Mouse (Mus musculus): ENCODE data around the gene Prss32. TPM values are rescaled to one million over a fixed set of nuclear protein-coding genes. Genes with fewer than 3 reads are reported as not detected.

Gene Prss32
- 2.9 and 4.0 TPM in 2 replicates for polyA plus RNA-seq (2015; fragmentation: Nextera tagmentation; extraction: Ambion mirVana)

DNA sequence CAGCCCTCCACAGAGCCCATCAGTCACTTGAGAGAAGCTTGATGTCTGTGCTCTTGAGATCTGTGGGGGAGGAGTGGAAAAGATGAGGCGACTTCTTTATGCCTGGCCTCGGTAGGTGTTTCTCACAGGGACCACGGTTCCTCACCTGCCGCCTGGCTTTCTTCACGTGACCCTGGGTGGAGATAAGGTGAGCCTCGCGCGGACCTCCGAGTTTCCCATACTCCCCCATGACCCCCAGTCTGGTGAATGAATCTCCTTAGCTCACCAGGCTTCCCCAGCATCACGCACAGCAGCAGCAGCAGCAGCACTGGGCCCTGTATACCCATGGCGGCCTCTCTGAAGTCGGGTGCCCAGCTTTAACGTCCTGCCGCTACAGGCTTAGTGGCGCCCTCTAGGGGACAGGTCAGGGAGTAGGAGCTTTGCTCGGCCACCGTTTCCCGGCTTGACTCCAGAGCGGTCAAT is at the start of gene Prss32, which contains the start of gene Prss41:
Gene Prss32, plus strand, starts transcription at position 44 of the 462 bp plus-strand sequence.
Gene Prss41, minus strand, starts transcription at position 361 of the 462 bp plus-strand sequence.
- peak within 1 kb of the TSS; percentile 36 for H3K4me2 ChIP-seq
- peak within 1 kb of the TSS; percentile 13; the same call in 1 of the 2 replicates for H3K4me3 ChIP-seq (replicated peaks)

DNA sequence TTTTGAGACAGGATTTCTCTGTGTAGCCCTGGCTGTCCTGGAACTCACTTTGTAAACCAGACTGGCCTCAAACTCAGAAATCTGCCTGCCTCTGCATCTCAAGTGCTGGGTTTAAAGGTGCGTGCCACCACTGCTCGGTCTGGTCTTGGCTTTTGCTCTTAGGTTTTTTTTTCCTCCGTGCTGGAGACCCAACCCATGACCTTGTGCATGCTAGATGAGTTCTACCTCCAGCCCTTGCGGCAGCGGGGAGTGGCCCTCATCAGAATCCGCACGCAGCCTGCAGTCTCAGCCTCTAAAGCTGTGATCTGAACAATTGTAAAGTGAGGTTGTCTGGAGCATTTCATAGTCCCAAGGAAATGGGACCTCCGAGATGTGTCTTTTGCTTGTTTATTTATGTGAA is 48.3 kb upstream of the Prss32 start:
- 89% methylated on average over 8 of the region's 8 CpGs for WGBS

More for the DNA sequence above, at the start of gene Prss32, which contains the start of gene Prss41:
- Histone ChIP-seq H3K9ac (no peak within 1 kb of the TSS), H3K4me1 (no peaks in the 10 kb centered on the region), H3K9me3 (no peaks in the 10 kb centered on the region), H3K27ac (no peak within 1 kb of the TSS), H3K36me3 (no peaks in the 10 kb centered on the region), H3K27me3 (replicated peaks) (no peaks in the 10 kb centered on the region)
- 13% methylated on average over 19 of the region's 19 CpGs for WGBS
- peak; percentile 35 for ATAC-seq (ENCODE audit: insufficient read depth, low FRiP score, low read depth)

DNA sequence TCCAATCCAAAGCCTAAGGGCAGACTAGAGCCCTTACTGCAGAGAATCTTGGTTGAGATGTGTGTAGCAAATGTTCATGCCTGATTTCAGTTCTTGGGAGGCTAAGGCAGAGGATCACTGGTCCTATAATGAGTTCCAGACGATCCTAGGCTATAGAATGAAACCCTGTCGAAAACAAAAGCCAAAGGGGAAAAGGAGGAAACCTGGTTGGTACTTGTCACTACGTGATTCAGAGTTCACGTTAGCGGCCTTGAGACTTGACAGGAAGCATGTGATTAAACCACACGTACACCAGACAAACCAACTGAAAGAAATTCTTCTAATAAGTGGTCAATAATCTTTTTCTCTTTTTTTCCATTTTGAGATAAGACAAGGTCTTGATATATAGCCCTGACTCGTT is 46.3 kb upstream of the Prss32 start:
- WGBS: 70% methylated on average over 7 of the region's 7 CpGs
- no peaks in the 10 kb centered on the region for H3K27me3 ChIP-seq (replicated peaks)
- no peaks in the 10 kb centered on the region for H3K4me1 ChIP-seq
- H3K27ac ChIP-seq: no peak overlapping the region
- H3K9me3 ChIP-seq: no peaks in the 10 kb centered on the region
- no peak overlapping the region for H3K4me3 ChIP-seq (replicated peaks)
- H3K36me3 ChIP-seq: no peaks in the 10 kb centered on the region
- H3K9ac ChIP-seq: no peak overlapping the region
- no peak for ATAC-seq (ENCODE audit: insufficient read depth, low FRiP score, low read depth)
- no peak overlapping the region for H3K4me2 ChIP-seq

More for the DNA sequence above, 48.3 kb upstream of the Prss32 start:
- H3K36me3 ChIP-seq: no peaks in the 10 kb centered on the region
- no peak overlapping the region for H3K4me3 ChIP-seq (replicated peaks)
- no peak for ATAC-seq (ENCODE audit: insufficient read depth, low FRiP score, low read depth)
- no peaks in the 10 kb centered on the region for H3K27me3 ChIP-seq (replicated peaks)
- peaks cover 5% of the 10 kb centered on the region; the same call in 1 of the 2 replicates for H3K4me1 ChIP-seq
- H3K9me3 ChIP-seq: no peaks in the 10 kb centered on the region
- H3K27ac ChIP-seq: no peak overlapping the region
- no peak overlapping the region for H3K4me2 ChIP-seq
- H3K9ac ChIP-seq: no peak overlapping the region

DNA sequence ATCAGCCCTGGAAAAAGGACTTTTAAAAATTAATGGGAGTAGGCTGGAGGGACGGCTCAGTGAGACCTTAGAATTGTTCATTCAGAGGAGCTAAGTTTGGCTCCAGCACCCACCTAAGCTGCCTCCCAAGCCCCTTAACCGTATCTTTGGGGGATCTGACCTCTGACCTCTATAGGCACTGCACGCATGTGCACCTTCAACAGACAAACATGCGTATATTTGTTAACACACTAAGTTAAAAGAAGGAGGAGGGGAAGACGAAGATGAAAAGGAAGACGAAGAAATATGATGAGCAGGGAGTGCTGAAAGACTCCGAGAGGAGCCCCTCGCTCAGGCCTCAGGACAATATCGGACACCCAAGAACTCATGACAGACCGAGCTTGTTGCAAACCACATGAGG is 42.0 kb upstream of the Prss32 start:
- H3K9me3 ChIP-seq: no peaks in the 10 kb centered on the region
- no peaks in the 10 kb centered on the region for H3K36me3 ChIP-seq
- H3K4me2 ChIP-seq: no peak overlapping the region
- H3K9ac ChIP-seq: no peak overlapping the region
- H3K27me3 ChIP-seq (replicated peaks): no peaks in the 10 kb centered on the region
- ATAC-seq (ENCODE audit: insufficient read depth, low FRiP score, low read depth): no peak
- WGBS: 91% methylated on average over 10 of the region's 10 CpGs
- H3K4me1 ChIP-seq: no peaks in the 10 kb centered on the region
- H3K27ac ChIP-seq: no peak overlapping the region
- H3K4me3 ChIP-seq (replicated peaks): no peak overlapping the region

DNA sequence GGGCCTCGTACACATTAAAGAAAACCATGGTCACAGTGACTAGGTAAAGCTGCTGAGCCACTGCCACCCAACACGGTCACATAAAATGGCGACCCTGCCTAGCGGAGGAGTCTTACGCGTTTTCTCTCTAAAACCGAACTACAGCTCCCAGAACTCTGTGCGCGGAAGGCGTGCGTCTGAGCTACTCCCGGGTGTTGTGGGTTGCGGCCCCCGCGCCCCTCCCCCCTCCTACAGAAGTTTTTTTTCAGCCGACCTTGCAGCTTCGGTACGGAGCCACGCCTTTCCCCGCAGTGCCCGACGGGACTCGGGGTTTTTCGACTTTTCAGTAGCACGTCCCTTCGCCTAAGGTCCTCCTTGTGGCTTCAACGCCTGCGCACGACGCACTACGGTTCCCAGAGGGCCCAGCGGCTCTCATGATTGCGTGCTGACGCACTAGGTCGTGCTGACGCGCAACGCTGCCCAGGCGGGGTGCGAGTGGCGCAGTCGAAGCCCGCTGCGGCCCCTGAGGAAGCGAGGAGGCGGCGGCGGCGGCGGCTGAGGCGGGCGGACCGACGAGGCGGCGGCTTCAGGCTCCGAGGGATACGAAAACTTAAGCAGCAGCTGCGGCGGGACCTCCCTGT is 40.8 kb upstream of the Prss32 start:
- ATAC-seq (ENCODE audit: insufficient read depth, low FRiP score, low read depth): peak; percentile 98
- H3K27me3 ChIP-seq (replicated peaks): no peaks in the 10 kb centered on the region
- H3K4me3 ChIP-seq (replicated peaks): peak overlapping the region; percentile 99
- peaks cover 5% of the 10 kb centered on the region for H3K4me1 ChIP-seq
- peak overlapping the region; percentile 95 for H3K9ac ChIP-seq
- WGBS: under 1% methylated on average over 60 of the region's 60 CpGs
- peak overlapping the region; percentile 69 for H3K4me2 ChIP-seq
- H3K36me3 ChIP-seq: peaks cover under 1% of the 10 kb centered on the region; the same call in 1 of the 2 replicates
- no peaks in the 10 kb centered on the region for H3K9me3 ChIP-seq
- H3K27ac ChIP-seq: peak overlapping the region; percentile 97

DNA sequence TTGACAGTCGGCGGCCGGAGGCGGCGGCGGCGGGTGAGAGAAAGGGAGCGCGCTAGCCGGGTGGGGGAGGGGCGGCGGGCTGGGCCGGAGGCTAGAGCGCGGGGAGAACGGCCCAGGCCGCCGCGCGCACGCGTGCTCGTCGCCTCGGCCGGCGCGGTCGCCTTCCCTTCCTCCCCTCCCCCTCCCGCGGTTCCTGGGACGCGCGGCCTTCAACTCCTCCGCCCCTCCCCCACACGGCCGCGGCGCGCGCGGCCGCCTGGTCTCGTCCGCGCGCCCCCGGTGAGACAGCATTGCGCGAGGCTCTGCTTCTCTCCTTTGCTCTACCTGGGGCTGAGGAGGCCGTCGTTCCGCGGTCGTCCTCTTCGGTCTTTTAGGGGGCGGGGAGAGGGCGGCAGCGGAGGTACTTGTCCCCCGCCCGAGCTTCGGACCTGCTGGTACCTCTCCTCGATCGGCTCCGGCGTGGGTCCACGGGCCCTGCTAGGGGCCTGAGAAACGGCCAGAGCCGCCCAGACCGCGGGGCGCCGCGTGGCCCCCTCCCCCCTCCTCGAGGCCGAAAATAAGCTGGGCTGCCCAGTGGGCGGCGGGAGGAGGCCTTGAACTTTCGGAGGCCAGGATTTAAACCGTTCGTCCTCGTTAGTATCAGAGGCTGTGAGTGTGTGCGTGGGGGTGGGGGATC is 40.2 kb upstream of the Prss32 start:
- Histone ChIP-seq H3K36me3 (peaks cover 6% of the 10 kb centered on the region), H3K4me1 (peaks cover 5% of the 10 kb centered on the region), H3K27ac (peak overlapping the region; percentile 97), H3K9ac (peak overlapping the region; percentile 95), H3K4me3 (replicated peaks) (peak overlapping the region; percentile 99), H3K27me3 (replicated peaks) (no peaks in the 10 kb centered on the region), H3K4me2 (peak overlapping the region; percentile 59), H3K9me3 (no peaks in the 10 kb centered on the region)
- under 1% methylated on average over 65 of the region's 83 CpGs for WGBS
- ATAC-seq (ENCODE audit: insufficient read depth, low FRiP score, low read depth): peak; percentile 45

DNA sequence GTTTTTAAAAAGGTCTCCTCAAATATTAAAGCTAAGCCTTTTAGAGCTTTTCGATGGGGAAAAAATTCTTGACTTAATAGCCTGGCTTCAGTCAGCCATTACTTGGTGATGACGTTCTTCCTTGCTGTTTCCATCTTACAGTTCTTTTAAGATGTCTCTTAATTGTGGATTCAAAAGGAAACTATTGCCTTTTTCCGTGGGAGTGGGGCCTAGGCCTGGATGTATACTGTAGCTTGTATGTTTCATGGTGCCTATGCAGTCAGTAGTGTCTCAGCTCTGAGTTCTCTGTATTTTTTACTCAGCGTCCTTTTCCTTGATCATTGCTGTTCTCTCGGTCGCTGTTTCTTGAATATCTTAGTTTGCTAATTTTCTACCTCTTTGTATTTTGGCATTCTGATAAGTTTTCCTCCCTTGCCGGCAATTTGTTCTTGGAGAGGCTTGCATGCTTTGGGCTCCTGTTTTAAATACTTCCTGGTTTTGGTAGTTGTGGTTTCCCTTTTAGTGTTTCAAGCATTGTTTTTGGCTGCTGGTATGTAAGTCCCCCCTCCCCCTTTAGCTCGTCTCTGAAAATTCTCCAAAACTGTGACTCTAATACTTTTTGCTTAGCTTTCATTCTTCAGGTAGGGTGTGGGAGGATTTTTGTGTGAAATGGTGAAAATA is 39.1 kb upstream of the Prss32 start:
- Histone ChIP-seq H3K36me3 (peaks cover 16% of the 10 kb centered on the region), H3K4me2 (peak overlapping the region; percentile 59), H3K4me3 (replicated peaks) (peak overlapping the region; percentile 99), H3K27ac (no peak overlapping the region), H3K4me1 (peaks cover 5% of the 10 kb centered on the region), H3K9me3 (no peaks in the 10 kb centered on the region), H3K9ac (peak overlapping the region; percentile 95; the same call in 1 of the 2 replicates), H3K27me3 (replicated peaks) (no peaks in the 10 kb centered on the region)
- 1% methylated on average over 8 of the region's 8 CpGs for WGBS
- ATAC-seq (ENCODE audit: insufficient read depth, low FRiP score, low read depth): no peak

DNA sequence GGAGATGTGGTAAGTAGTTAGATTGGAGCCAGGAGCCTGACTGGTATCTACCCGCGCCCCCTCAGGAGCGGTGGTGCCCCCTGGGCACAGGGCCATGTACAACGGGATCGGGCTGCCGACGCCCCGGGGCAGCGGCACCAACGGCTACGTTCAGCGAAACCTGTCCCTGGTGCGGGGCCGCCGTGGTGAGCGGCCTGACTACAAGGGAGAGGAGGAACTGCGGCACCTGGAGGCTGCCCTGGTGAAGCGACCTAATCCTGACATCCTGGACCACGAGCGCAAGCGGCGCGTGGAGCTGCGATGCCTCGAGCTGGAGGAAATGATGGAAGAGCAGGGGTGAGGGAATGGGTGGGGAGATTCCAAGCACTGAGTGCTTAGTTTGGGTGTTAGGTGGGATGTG is 36.8 kb upstream of the Prss32 start:
- no peak overlapping the region for H3K9ac ChIP-seq
- 0 out of 2 replicates have a peak overlapping the region, but pooled peaks have one; percentile 11 for H3K4me3 ChIP-seq (replicated peaks)
- 66% methylated on average over 25 of the region's 25 CpGs for WGBS

DNA sequence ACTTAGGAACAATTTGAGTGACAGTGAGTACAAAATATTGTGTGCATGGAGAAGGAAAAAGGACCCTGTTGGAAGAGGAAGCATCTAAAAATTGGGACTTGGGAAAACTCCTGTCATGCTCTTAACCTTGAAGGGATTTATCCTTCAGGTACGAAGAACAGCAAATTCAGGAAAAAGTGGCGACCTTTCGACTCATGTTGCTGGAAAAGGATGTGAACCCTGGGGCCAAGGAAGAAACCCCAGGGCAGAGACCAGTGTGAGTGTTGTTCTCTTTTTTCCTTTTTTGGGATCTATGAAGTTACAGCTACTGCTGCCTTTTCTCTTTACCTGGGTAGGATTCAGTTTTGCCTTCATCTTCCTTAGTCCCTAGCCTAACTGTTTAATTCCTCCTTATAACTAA is 35.7 kb upstream of the Prss32 start:
- no peaks in the 10 kb centered on the region for H3K27me3 ChIP-seq (replicated peaks)
- no peak overlapping the region for H3K27ac ChIP-seq
- H3K4me1 ChIP-seq: peaks cover 5% of the 10 kb centered on the region
- no peak overlapping the region for H3K4me2 ChIP-seq
- H3K4me3 ChIP-seq (replicated peaks): no peak overlapping the region
- WGBS: 91% methylated on average over 3 of the region's 3 CpGs
- H3K9ac ChIP-seq: no peak overlapping the region
- H3K9me3 ChIP-seq: no peaks in the 10 kb centered on the region
- ATAC-seq (ENCODE audit: insufficient read depth, low FRiP score, low read depth): no peak
- peaks cover 41% of the 10 kb centered on the region for H3K36me3 ChIP-seq

More for the DNA sequence above, 36.8 kb upstream of the Prss32 start:
- Histone ChIP-seq H3K27me3 (replicated peaks) (no peaks in the 10 kb centered on the region), H3K36me3 (peaks cover 34% of the 10 kb centered on the region), H3K4me1 (peaks cover 5% of the 10 kb centered on the region), H3K4me2 (peak overlapping the region; percentile 59), H3K27ac (peak overlapping the region; percentile 40; the same call in 1 of the 2 replicates), H3K9me3 (no peaks in the 10 kb centered on the region)
- ATAC-seq (ENCODE audit: insufficient read depth, low FRiP score, low read depth): no peak

DNA sequence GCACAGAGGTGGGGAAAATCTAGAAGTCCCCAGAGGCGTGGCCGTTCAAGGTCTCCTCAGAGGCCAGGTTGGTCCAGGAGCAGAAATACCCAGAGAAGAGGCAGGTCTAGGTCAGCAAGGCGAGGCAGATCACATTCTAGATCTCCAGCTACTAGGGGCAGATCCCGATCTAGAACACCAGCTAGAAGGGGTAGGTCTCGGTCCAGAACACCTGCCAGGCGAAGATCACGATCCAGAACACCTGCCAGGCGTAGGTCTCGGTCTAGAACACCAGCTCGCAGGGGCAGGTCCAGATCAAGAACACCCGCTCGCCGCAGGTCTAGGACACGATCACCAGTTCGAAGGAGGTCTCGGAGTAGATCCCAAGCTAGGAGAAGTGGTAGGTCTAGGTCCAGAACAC is 28.0 kb upstream of the Prss32 start:
- Histone ChIP-seq H3K27me3 (replicated peaks) (no peaks in the 10 kb centered on the region), H3K4me2 (no peak overlapping the region), H3K4me3 (replicated peaks) (no peak overlapping the region), H3K9ac (no peak overlapping the region), H3K27ac (no peak overlapping the region), H3K4me1 (no peaks in the 10 kb centered on the region), H3K9me3 (no peaks in the 10 kb centered on the region), H3K36me3 (peaks cover 86% of the 10 kb centered on the region)
- 0 out of 2 replicates have a peak, but pooled peaks have one; percentile 4 for ATAC-seq (ENCODE audit: insufficient read depth, low FRiP score, low read depth)
- 98% methylated on average over 16 of the region's 16 CpGs for WGBS

DNA sequence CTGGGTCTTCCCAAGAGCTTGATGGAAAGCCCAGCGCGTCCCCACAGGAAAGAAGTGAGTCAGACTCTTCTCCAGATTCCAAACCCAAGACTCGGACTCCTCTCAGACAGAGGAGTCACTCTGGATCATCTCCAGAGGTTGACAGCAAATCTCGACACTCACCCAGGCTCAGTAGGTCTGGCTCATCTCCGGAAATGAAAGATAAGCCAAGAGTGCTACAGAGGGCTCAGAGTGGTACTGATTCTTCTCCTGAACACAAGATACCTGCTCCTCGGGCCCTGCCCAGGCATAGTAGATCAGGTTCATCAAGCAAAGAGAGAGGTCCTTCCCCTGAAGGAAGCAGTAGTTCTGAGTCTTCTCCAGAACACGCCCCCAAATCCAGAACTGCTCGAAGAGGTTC is 25.1 kb upstream of the Prss32 start:
- Histone ChIP-seq H3K4me1 (no peaks in the 10 kb centered on the region), H3K27me3 (replicated peaks) (no peaks in the 10 kb centered on the region), H3K9ac (no peak overlapping the region), H3K27ac (no peak overlapping the region), H3K4me2 (no peak overlapping the region), H3K4me3 (replicated peaks) (no peak overlapping the region), H3K9me3 (no peaks in the 10 kb centered on the region), H3K36me3 (peaks cover 97% of the 10 kb centered on the region)
- 96% methylated on average over 8 of the region's 8 CpGs for WGBS
- no peak for ATAC-seq (ENCODE audit: insufficient read depth, low FRiP score, low read depth)
